Mouse (Mus musculus) heart, adult 11 months (tissue): ENCODE data around the gene Kif15.
A peak's percentile ranks its signal among the peaks of the same experiment; 100 is the strongest.

ENCODE experiments used
- DNase-seq: peaks from one replicate; pipeline ENCODE4 v3.0.0; 2022

Gene Kif15

GRCm38 (mm10) chr9:122950643-122951475 is at the start of gene Kif15, which contains the start of gene 1110059G10Rik:
Gene Kif15, plus strand, starts transcription at chr9:122951046.
Gene 1110059G10Rik, minus strand, starts transcription at chr9:122951000.
- peak; percentile 98 for DNase-seq

DNA sequence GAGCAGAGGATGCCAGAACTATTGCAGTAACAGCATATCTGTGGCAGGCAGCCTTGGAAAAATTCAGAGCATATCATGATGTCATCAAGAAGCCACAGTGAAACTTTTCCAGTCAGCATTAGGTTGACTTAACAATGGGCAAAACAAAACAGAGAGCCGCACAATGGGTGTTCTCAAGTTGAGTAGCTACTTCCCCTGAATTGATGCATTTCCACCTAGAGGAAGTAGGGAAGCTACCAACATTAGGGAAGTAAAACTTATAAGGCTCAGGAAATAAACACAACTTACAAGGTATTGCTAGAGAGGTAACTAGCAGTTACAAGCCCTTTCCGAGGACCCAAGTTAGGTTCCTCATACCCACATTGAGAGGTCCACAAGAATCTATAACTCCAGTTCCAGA is 49.8 kb upstream of the Kif15 start:
- DNase-seq = no peak

- peak; percentile 95 for DNase-seq
These were observed 47.9 kb upstream of the Kif15 start for GRCm38 (mm10) chr9:122902717-122903535.

GRCm38 (mm10) chr9:122922436-122922835 is 28.4 kb upstream of the Kif15 start:
- DNase-seq = peak; percentile 79

DNA sequence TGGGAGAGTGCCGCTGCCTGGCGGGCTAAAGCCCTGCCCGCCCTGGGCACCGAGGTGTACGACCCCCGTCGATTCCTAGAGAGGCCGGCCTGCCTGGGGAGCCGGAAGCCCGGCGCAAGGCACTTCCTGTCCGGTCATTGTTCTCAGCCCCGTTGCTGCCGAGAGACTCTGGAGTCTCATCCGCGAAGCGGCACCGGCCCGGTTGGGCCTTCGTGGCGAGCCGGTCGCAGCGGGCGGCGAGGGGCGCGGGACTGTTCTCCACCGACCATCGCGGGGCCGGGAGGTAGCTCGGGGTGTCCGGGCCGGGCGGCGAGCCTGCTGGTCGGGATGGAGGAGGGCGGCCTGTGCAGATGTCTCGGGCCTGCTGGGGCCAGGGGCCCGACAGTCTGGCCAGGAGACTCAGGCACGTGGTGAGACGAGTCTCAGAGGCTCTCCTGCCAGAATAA is 27.9 kb upstream of the Kif15 start, which contains the start of gene Zfp105:
Gene Zfp105, plus strand, starts transcription at position 137 of the 446 bp plus-strand sequence.
- DNase-seq = peak; percentile 97

GRCm38 (mm10) chr9:122928915-122929314 is 21.9 kb upstream of the Kif15 start:
- DNase-seq = no peak

- DNase-seq = peak; percentile 84
These were observed 47.8 kb downstream of the Kif15 start for GRCm38 (mm10) chr9:122998406-122999192.

DNA sequence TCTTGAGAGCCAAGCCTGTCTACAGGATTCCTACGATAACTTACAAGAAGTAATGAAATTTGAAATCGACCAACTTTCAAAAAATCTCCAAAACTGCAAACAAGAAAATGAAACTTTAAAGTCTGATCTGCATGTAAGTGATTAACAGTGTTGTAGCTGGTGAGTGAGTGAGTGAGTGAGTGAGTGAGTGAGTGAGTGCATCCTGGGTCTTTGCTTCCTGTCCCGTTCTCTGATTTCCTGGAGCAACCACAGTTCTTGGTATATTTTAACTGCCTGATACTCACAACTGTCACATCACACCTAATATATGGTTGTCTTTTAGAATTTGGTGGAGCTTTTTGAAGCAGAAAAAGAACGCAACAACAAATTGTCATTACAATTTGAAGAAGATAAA is 48.3 kb downstream of the Kif15 start:
- DNase-seq = no peak

DNA sequence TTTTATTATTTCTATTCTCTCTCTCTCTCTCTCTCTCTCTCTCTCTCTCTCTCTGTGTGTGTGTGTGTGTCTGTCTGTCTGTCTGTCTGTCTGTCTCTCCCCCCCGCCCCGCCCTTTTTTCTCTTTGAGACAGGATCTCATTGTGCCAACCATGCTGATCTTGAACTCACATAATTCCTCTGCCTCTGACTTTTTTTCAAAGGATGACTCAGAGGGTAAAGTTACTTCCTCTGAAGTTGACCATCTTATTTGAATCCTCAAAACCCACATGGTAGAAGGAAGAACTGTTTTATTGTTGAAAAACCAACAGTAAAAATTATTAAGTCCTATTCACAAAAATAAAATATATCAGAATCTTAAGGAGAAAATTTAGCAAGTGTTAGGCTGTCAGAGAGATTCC is 53.9 kb downstream of the Kif15 start:
- DNase-seq = no peak

DNA sequence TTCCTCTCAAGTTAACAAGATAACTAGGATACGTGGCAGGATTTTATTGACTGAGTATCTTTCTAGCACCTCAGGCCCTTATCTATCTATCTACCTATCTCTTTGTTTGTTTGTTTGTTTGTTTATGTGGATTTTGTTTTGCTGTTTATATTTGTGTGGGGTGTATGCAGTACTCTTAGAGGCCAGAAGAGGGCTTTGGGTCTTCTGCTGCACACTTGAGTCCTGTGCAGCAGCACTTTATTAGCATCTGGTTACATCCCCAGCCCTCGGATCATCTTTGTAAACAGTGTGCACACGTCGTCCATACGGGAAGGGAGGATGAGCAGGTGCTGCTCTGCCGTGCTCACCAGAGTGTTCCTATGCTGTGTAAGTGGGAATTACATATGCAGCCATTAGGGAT is 55.2 kb downstream of the Kif15 start:
- DNase-seq = no peak

GRCm38 (mm10) chr9:123020995-123021631 is 70.3 kb downstream of the Kif15 start, which contains the start of gene Tmem42:
Gene Tmem42, plus strand, starts transcription at chr9:123021326.
- peak; percentile 99 for DNase-seq

GRCm38 (mm10) chr9:123021636-123022379 is 71.0 kb downstream of the Kif15 start:
- peak; percentile 89 for DNase-seq

- no peak for DNase-seq
These were observed 73.4 kb downstream of the Kif15 start for GRCm38 (mm10) chr9:123024201-123024600.

DNA sequence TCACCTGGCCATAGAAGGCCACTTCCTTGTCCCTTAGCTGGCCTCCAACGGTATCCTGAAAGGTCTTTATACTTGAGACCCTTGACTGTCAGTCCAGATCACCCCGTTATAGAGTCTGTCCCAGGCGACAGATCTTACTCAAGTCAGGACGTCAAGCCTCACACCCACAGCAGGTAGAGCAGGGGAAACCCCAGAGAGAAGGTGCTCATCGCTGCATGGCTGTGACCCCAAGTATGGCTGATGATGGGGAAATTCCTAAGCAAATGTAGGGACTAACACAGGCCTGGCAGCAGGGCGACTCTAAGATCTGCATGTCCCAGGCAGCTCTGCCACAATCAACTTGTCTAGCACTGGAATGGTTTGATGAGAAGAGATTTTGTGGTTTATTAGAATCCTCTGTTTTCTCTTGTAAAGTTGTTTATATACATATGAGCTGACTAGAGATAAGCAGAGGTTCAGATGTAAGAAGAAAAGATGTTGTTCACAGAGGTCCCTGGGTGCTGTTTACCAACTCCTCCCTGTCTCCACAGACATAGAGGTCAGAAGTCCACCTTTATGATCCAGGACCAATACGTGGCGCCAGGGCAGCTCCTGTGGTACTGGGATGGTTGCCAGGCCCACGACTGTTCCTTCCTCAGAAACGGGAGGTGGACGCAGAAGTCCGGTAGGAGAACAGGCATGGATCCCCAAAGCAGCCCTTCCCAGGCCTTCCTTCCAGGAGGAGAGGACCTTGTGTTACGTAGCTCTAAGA is 80.8 kb downstream of the Kif15 start:
- DNase-seq = no peak

GRCm38 (mm10) chr9:123034426-123034825 is 83.6 kb downstream of the Kif15 start, which contains the start of gene Tgm4:
Gene Tgm4, plus strand, starts transcription at chr9:123034726.
- no peak for DNase-seq

DNA sequence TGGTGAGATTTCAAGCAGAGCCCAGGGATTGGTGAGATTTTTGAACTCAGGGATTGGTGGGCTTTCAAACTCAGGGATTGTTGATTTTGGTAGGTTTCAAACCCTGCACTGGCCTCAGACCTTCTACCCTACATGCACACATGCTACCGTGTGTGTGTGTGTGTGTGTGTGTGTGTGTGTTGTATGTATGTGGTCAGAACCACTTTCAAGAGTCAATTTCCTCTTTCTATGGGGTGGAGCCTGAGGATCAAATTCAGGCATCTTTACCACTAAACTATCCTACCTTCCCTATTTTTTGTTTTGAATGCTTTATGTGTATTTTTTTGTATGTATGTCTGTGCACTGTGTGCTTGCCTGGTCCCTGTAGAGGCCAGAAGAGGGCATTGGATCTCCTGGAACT is 96.8 kb downstream of the Kif15 start:
- no peak for DNase-seq

DNA sequence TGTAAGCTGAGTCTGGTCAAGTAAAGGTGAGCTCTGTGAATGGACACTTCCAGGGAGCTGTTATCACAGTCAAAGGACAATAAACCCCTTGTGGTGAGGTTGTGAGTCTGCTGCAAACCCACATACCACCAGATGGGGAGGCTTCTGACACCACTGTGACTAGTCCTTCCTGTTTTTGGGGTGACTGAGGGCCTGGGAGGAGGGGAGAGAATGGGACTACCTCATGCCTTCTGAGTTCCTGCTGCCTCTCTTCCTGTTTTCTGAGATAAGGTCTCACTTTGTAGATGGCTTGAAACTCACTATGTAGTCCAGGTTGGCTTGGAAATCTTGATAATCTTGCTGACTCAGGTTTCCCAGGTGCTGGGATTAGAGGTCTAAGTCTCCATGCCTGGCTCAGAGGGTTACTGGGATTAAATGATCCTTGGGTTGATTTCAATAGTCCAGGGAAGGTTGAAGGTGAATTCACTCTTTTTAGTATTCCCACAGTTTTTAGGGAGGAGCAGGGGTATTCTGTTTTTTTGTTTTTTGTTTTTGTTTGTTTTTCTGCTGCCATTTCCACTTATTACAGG is 108.0 kb downstream of the Kif15 start:
- no peak for DNase-seq

- no peak for DNase-seq
These were observed 109.3 kb downstream of the Kif15 start for GRCm38 (mm10) chr9:123060172-123060571.
